ENCODE assay signal across 22 mouse cellular contexts in genomic region chr17:85113441-85113840, GRCm38 (mm10). TPM values are rescaled to one million over a fixed set of nuclear protein-coding genes. Genes with fewer than 3 reads are reported as not detected.
DNase-seq lines count a peak whose midpoint lies in the region; ATAC-seq and TF ChIP-seq lines count a peak whose summit lies in the region.
"Had no signal": no experiment of that assay in that cellular context is flagged by ENCODE, and none has a peak within 500 bp of the region (broad histone marks: within the 10 kb centered on the region; RNA-seq: fewer than 3 reads in every experiment).

No protein-coding gene starts in this region.

- no peak for DNase-seq in heart, postnatal 0 days (ENCODE audit: low spot score)
- no peak for DNase-seq in heart, postnatal 36 days
- DNase-seq in liver, postnatal 0 days: no peak
- DNase-seq in retina, postnatal 1 day: peak; percentile 32
- DNase-seq in retina, embryonic 14.5 days (ENCODE audit: low spot score): no peak
- no peak for DNase-seq in right cerebral cortex, adult 2 months (ENCODE audit: low spot score in 2 of 2)
- DNase-seq: adrenal gland, postnatal 14 days; cerebellum, adult 8-10 months; cerebellum, postnatal 36 days; embryo, embryonic 11 days; gastrocnemius, postnatal 25 days; kidney, adult 11 months; lung, adult 18-20 months; lung, postnatal 36 days; thymus, postnatal 14 days had no signal

- H3K36me3 ChIP-seq in heart, postnatal 0 days (replicated peaks; ENCODE audit: control insufficient read depth, insufficient read depth, low read length): no peaks in the 10 kb centered on the region
- H3K36me3 ChIP-seq in liver, postnatal 0 days (replicated peaks; ENCODE audit: insufficient read depth, low read length): no peaks in the 10 kb centered on the region
- H3K36me3 ChIP-seq in liver, embryonic 12.5 days: no peaks in the 10 kb centered on the region
- H3K36me3 ChIP-seq: embryonic facial prominence, embryonic 13.5 days; forebrain, embryonic 15.5 days; heart, embryonic 15.5 days; kidney, embryonic 15.5 days had no signal

- H3K4me2 ChIP-seq in heart, postnatal 0 days (ENCODE audit: low read depth, low read length): no peak overlapping the region
- no peak overlapping the region for H3K4me2 ChIP-seq in liver, postnatal 0 days (ENCODE audit: low read depth, low read length)
- H3K4me2 ChIP-seq in liver, embryonic 12.5 days: no peak overlapping the region
- H3K4me2 ChIP-seq: embryonic facial prominence, embryonic 13.5 days; forebrain, embryonic 15.5 days; heart, embryonic 15.5 days; kidney, embryonic 15.5 days had no signal

- TF ChIP-seq CTCF in heart, postnatal 0 days (IDR thresholded peaks at IDR 0.05; ENCODE audit: low read depth): peak; percentile 19; the same call in 1 of the 2 replicates
- 0 out of 2 replicates have a peak, but pooled peaks have one; percentile 11 for TF ChIP-seq CTCF in liver, postnatal 0 days (IDR thresholded peaks at IDR 0.05; ENCODE audit: low read depth)

- no peaks in the 10 kb centered on the region for H3K27me3 ChIP-seq in heart, postnatal 0 days (ENCODE audit: control insufficient read depth, insufficient read depth, low read length)
- H3K27me3 ChIP-seq in liver, postnatal 0 days (ENCODE audit: insufficient read depth, low read length): no peaks in the 10 kb centered on the region
- H3K27me3 ChIP-seq in liver, embryonic 12.5 days (replicated peaks): no peaks in the 10 kb centered on the region
- H3K27me3 ChIP-seq: embryonic facial prominence, embryonic 13.5 days; forebrain, embryonic 15.5 days; heart, embryonic 15.5 days; kidney, embryonic 15.5 days had no signal

- intact Hi-C loops in heart, postnatal 36 days (cut with DNase I): no loop called here

- no peak overlapping the region for H3K9ac ChIP-seq in heart, postnatal 0 days (replicated peaks; ENCODE audit: low read depth, low read length)
- H3K9ac ChIP-seq in liver, postnatal 0 days (replicated peaks): no peak overlapping the region
- H3K9ac ChIP-seq in liver, embryonic 12.5 days: no peak overlapping the region
- H3K9ac ChIP-seq: embryonic facial prominence, embryonic 13.5 days; forebrain, embryonic 15.5 days; heart, embryonic 15.5 days; kidney, embryonic 15.5 days had no signal

- H3K27ac ChIP-seq in heart, postnatal 0 days (ENCODE audit: low read depth): no peak overlapping the region
- H3K27ac ChIP-seq in liver, postnatal 0 days (ENCODE audit: low read depth): no peak overlapping the region
- no peak overlapping the region for H3K27ac ChIP-seq in liver, embryonic 12.5 days
- H3K27ac ChIP-seq: embryonic facial prominence, embryonic 13.5 days; forebrain, embryonic 15.5 days; heart, embryonic 15.5 days; kidney, embryonic 15.5 days had no signal

- ATAC-seq in heart, postnatal 0 days (ENCODE audit: insufficient read depth, low read depth): no peak
- ATAC-seq in liver, postnatal 0 days: no peak
- no peak for ATAC-seq in liver, embryonic 12.5 days
- ATAC-seq: forebrain, embryonic 15.5 days; hindbrain, embryonic 16.5 days had no signal

- no peaks in the 10 kb centered on the region for H3K4me1 ChIP-seq in heart, postnatal 0 days (ENCODE audit: control insufficient read depth, insufficient read depth)
- no peaks in the 10 kb centered on the region for H3K4me1 ChIP-seq in liver, postnatal 0 days (ENCODE audit: insufficient read depth)
- H3K4me1 ChIP-seq in liver, embryonic 12.5 days: no peaks in the 10 kb centered on the region
- H3K4me1 ChIP-seq: embryonic facial prominence, embryonic 13.5 days; forebrain, embryonic 15.5 days; heart, embryonic 15.5 days; kidney, embryonic 15.5 days had no signal

- no peaks in the 10 kb centered on the region for H3K9me3 ChIP-seq in heart, postnatal 0 days (replicated peaks; ENCODE audit: control insufficient read depth, low read length)
- H3K9me3 ChIP-seq in liver, postnatal 0 days (ENCODE audit: low read length): no peaks in the 10 kb centered on the region
- H3K9me3 ChIP-seq in liver, embryonic 12.5 days (replicated peaks): no peaks in the 10 kb centered on the region
- H3K9me3 ChIP-seq: embryonic facial prominence, embryonic 13.5 days; forebrain, embryonic 15.5 days; heart, embryonic 15.5 days; kidney, embryonic 15.5 days had no signal

- WGBS in heart, postnatal 0 days: 82% methylated on average over 8 of the region's 8 CpGs
- 79% methylated on average over 8 of the region's 8 CpGs for WGBS in liver, postnatal 0 days (ENCODE audit: insufficient replicate concordance)
- WGBS in liver, embryonic 12.5 days (ENCODE audit: insufficient replicate concordance): 77% methylated on average over 8 of the region's 8 CpGs

- no peak overlapping the region for H3K4me3 ChIP-seq in heart, postnatal 0 days (ENCODE audit: low read depth, low read length)
- H3K4me3 ChIP-seq in liver, postnatal 0 days (ENCODE audit: low read depth, low read length): no peak overlapping the region
- H3K4me3 ChIP-seq in liver, embryonic 12.5 days: no peak overlapping the region
- H3K4me3 ChIP-seq: embryonic facial prominence, embryonic 13.5 days; erythroblast, embryonic 14.5 days; forebrain, embryonic 15.5 days; heart, embryonic 15.5 days; kidney, embryonic 15.5 days had no signal

- TF ChIP-seq EP300 in heart, postnatal 0 days (IDR thresholded peaks at IDR 0.05; ENCODE audit: low read depth): no peak
- no peak for TF ChIP-seq EP300 in liver, postnatal 0 days (IDR thresholded peaks at IDR 0.05; ENCODE audit: low read depth)

RNA-seq across cellular contexts. Expression of gene Camkmt, which starts 23.1 kb away (rescaled TPM):
- total RNA-seq in heart, postnatal 0 days (2014; rRNA removed; ENCODE audit: low replicate concordance): 1.3 and 1.7 TPM in 2 replicates
- polyA plus RNA-seq in heart, postnatal 0 days (2015; fragmentation: Nextera tagmentation; extraction: Ambion mirVana): 3.4 and 4.0 TPM in 2 replicates
- total RNA-seq in heart, postnatal 36 days (2021): 1 to 10 TPM; 3.0 to 3.4 TPM
- 1.4 and 2.1 TPM in 2 replicates for polyA plus RNA-seq in liver, postnatal 0 days (2015; fragmentation: Nextera tagmentation; extraction: Ambion mirVana)
- polyA plus RNA-seq in liver, embryonic 12.5 days (2016; fragmentation: Nextera tagmentation; extraction: Ambion mirVana): 4.4 and 5.2 TPM in 2 replicates

RNA-seq across cellular contexts. Expression of gene Prepl, which starts 23.4 kb away (rescaled TPM):
- 35.9 and 40.8 TPM in 2 replicates for total RNA-seq in heart, postnatal 0 days (2014; rRNA removed; ENCODE audit: low replicate concordance)
- polyA plus RNA-seq in heart, postnatal 0 days (2015; fragmentation: Nextera tagmentation; extraction: Ambion mirVana): 28.4 and 30.1 TPM in 2 replicates
- 100 to 1,000 TPM; 142 TPM for total RNA-seq in heart, postnatal 36 days (2021)
- polyA plus RNA-seq in liver, postnatal 0 days (2015; fragmentation: Nextera tagmentation; extraction: Ambion mirVana): 4.5 and 4.6 TPM in 2 replicates
- 11.2 and 12.8 TPM in 2 replicates for polyA plus RNA-seq in liver, embryonic 12.5 days (2016; fragmentation: Nextera tagmentation; extraction: Ambion mirVana)
